Mouse (Mus musculus) thymus, postnatal 36 days (tissue): ENCODE results near the gene Cdkn2d.
"Not testable (repeated sequence)": the region's sequence is repeated elsewhere in the genome, so short reads cannot be mapped to it uniquely, and the experiment has no call there.

Experiments
- DNase-seq, 2 experiments: peaks; one replicate each; pipeline ENCODE4 v3.0.0; 2022; ENCODE audit warnings: mixed read lengths in 2 of 2

The Cdkn2d gene

GRCm38 (mm10) chr9:21291022-21291787, at the start of gene Cdkn2d:
TSS of gene Cdkn2d (minus strand) at chr9:21291407.
- peak; percentile 100 for DNase-seq

GRCm38 (mm10) chr9:21340411-21340810, 49.2 kb upstream of the Cdkn2d start:
- DNase-seq, result no peak

DNA sequence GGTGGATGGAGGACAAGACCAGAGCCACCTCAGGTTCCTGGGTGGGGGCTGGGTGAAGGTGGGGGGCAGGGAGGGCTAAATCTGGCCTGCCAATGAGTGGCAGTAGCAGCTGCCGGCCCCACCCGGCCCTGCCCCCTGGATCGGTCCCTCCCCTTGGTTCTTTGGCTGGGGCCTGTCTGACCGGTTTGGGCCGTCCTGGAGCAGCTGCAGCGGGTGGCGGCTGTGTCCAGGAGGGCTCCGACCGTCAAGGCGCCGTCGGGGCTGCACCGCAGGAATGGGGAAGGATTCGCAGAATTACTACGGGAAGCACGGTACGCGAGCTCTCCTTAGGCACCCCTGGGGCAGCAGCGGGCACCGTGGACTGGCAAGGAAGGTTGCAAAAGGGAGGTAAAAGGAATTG, 46.4 kb upstream of the Cdkn2d start:
- DNase-seq, result no peak

DNA sequence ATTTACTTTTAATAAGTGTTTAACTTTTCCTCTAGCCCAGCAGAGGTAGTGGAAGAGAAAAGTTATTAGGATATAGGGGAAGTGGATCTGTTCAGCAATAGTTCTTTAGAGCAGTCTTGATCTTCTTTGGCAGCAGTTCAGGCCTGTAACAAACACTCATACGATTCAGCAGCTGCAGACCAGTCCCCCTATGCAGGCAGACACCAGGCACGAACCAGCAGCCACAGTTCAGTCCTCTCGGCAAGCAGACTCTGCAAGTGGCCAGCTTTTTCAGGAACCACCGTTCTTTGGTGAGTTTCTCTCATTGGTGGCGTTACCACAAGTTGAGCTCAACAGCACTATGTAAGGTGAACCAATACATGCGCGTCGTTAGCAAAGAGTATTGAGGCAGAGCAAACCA, 45.3 kb upstream of the Cdkn2d start:
- DNase-seq, result no peak

GRCm38 (mm10) chr9:21335391-21335790, 44.2 kb upstream of the Cdkn2d start:
- peak in 1 of 2 experiments; percentile 7 for DNase-seq

GRCm38 (mm10) chr9:21334747-21335146, 43.5 kb upstream of the Cdkn2d start:
- DNase-seq, result no peak

GRCm38 (mm10) chr9:21333523-21333922, 42.3 kb upstream of the Cdkn2d start:
- no peak for DNase-seq

- DNase-seq, result peak; percentile 55 to 66
Measured at GRCm38 (mm10) chr9:21332161-21333061, 41.2 kb upstream of the Cdkn2d start.

DNA sequence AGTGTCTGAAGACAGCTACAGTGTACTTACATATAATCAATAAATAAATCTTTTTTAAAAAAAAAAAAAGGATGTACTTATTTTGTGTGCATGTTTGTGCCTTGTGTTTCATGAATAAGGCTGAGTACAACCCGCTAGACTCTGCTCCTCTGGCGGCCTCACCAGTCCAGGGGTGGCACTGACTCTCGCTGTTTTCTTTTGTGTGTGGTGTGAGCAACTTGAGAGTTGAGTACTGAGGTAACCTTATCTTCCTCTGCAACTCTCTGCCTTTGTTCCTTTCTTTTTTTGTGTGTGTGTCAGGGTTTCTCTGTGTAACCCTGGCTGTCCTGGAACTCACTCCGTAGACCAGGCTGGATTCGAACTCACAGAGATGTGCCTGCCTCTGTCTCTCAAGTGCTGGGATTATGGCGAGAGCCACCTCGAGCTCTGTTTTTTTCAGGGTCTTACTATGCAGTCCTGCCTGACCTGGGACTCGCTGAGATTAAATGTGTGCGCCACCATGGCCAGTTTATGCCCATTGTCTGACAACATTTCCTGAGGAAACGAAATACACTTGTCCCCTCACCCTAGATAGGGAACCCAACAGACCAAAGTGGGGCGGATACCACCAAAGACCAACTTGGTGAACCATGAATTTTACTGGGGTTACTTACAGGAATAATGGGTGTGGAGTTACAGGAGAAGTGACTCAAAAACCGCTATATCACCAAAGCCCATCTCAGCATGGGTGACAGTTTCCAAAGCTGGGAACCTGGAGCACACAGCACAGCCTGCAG, 40.3 kb upstream of the Cdkn2d start:
- peak in 1 of 2 experiments; percentile 27 for DNase-seq

DNA sequence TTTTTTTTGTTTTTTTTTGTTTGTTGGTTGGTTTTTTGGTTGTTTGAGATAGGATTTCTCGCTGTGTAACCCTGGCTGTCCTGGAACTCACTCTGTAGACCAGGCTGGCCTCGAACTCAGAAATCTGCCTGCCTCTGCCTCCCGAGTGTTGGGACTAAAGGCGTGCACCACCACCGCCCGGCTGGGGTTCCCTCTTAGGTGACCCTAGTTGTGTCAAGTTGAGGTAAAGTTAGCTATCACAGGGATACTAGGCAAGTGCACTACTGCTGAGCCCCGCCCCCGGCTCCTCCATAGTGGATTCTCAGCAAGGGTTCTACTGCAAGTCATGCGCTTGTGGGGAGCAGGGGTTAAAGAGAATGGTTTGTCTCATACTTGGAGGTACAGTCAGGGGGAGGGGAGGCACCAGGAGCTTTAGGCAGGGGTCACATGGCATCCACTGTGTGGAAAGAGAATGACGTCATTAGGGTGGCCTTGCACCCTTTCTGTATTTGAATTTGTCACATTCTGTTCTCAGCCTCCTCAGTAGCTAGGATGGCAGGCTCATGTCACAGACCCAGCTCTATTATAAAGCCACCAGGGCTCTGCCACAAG, 38.6 kb upstream of the Cdkn2d start:
- DNase-seq, result peak; percentile 29 to 51

DNA sequence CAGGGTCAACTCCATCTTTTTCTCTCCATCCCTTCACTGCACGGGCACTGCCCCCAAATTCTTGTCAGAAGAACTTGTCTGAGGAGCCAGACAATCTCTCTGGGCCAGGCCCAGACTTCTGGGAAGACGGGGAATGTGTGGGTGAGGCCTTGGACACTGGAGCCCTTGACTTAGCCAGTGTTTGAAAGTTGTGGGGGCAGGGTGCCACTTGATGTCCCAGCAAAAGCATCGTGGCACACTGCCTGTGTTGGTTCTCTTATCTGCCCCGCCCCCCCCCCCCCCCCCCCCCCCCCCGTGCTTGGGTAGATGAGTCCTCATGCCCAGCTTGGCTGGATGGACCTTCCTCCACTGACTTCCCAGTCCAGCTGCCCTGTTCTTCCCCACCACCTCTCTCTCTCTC, 37.8 kb upstream of the Cdkn2d start:
- DNase-seq, result peak in 1 of 2 experiments; percentile 38

- DNase-seq, result peak; percentile 59 to 75
Measured at GRCm38 (mm10) chr9:21328041-21328440, 36.8 kb upstream of the Cdkn2d start.

DNA sequence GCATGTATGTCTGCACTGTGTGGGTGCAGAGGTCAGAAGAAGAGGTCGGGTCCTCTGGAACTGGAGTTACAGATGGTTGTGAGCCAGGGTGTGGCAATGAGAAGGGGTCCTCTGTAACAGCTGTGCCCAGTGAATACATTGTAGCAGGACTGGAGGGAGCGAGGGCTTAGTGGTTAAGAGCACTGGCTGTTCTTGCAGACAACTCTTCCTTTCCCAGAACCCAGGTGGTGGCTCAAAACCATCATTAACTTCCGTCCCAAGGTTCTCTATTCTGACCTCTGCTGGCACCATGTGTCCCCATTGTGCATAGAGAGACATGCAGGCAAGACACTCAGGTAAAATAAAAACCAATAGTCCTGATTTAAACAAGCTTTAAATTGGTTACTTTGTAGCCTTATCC, 36.4 kb upstream of the Cdkn2d start:
- peak; percentile 49 to 52 for DNase-seq

DNA sequence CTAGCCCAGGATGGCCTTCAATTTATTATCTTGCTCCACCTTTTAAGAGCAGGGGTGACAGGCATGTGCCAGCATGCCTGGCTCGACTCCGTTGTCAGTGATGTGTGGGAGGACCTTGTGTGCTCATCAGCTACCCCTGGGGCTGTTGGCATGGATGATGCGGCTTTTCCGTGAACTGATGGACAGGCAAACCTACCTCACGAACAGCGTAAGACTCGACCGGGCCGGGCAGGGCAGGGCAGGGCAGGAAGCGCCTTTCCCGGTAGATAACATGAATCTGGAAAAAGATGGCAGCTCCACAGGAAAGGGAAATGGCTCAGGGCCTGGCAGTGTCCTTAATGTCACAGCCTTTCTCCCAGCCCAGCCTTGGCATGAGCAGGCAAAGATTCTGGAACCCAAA, 33.1 kb upstream of the Cdkn2d start:
- no peak for DNase-seq

DNA sequence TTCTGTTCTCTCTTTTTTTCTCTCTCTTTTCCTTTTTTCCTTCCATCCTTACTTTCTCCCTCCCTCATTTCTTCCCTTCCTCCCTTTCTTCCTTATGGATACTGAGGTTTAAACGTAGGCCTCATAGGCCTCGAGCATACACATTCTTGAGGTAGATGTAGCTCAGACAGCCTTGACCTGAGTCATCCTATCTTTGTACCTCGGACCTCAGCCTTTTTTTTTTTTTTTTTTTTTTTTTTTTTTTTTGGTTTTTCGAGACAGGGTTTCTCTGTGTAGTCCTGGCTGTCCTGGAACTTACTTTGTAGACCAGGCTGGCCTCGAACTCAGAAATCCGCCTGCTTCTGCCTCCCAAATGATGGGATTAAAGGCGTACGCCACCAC, 31.7 kb upstream of the Cdkn2d start:
- DNase-seq, result not testable (repeated sequence)

DNA sequence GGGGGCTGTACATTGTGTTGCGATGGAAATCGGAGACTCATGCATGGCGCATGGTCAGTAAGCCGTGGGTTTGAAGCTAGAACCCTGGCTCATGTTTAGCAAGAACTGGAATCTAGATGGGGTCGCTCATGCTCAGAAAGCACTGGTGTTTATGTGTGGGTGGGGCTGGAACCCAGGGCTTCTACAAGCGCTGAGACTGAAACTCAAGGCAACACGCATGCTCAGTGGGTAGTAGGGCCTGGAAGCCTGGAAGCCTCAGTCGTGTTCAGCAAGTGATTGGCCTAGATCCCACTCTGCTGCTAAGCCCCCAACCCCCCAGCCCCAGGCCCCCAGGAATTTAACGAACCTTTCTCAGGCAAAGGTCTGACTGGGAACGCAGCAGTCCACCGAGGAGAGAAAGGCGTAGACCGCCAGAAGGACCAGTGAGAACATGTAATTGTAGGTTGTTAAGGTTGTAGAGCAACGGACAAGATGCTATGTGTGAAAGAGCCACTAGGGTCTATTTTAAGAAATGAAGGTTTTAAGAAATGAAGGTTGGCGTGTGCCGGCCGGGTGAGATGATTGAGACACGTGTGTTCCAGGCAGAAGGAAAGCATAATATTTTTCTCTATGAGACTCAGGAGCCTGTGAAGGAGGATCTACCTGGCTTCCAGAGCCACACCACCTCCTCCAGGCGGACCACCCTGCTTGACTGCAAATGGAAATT, 31.2 kb upstream of the Cdkn2d start:
- peak; percentile 69 to 81 for DNase-seq

DNA sequence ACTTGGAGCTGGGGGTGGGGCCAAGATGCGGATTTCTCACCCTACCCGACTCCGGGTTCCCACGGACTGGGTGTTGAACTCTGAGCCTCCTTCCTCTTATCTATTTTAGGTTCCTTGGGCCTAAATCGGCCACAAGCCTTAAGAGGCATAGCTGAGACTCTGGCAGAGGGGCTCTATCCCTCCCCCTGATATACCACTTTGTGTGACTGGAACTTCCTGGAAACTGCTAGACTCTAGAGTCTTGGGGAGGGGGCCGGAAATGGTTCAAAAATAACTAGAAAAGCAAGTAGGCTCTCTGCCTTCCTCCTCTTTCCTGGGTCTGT, 30.3 kb upstream of the Cdkn2d start:
- peak; percentile 67 to 72 for DNase-seq

DNA sequence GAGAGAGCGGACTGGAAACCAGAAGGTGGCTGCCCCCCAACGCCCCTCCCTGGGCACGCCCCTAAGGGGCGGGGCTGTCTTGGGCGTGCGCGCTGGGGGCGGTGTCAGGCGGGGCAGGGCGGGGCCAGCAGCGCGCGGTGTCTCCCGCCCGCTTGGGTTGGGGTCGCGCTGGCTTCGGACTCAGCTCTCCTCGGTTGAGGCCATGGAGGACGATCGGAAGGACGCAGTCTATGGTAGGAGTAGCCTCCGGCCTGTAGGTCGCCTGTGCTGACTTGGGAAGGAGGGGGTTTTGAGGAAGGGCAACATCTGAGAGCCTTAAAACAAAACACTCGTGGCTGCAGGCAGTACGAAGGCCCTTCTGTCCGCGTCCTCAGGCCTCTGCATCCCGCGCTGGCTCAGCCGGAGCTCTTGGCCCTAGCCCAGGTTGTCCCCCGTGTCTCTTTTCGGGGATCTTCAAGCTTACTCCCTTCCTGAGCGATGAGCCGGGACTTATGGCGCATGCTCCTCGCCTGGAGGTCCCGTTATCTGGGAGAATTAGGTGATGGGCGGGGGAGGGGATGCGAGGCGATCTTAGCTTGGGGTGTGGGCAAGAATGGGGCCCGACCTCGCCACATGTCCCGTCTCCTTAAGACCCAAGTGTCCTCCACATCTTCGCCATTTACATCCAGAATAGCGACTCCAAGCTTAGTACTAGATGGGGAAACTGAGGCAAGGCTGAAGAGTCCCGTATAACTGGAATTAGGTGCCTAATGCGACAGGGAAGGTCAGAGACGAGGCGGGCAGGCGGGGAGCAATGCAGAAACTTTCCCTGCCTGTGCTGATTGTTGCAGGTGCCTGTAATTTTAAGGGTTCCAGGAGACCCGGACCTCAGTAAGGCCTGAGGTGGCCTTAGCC, 29.7 kb upstream of the Cdkn2d start, which contains the start of gene Slc44a2:
TSS of gene Slc44a2 (plus strand) at position 80 of the 894 bp plus-strand sequence.
- peak; percentile 91 to 93 for DNase-seq

DNA sequence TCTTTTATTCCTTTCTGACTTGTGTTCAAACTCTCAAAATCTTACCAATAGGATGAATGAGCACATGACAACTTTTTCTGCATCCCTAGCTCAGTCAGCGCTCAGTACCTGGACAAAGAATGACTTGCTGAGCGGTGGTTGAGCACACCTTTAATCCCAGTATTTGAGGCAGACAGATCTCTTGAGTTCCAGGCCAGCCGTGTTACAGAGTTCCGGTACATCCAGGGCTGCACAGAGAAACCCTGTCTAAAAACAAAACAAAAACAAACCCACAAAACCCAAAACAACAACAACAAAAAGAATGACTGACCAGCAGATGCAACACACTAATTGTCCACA, 29.0 kb upstream of the Cdkn2d start:
- no peak for DNase-seq

DNA sequence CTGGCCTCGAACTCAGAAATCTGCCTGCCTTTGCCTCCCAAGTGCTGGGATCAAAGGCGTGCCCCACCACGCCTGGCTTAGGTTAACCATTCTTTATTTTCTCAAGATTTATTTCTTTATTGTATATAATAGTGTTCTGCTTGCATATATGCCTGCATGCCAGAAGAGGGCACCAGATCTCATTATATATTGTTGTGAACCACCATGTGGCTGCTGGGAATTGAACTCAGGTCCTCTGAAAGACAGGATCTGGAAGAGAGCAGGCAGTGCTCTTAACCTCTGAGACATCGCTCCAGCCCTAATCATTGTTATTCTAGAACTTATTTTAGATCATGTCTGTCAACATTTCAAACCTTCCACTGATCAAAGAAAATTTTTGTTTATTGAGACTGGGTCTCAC, 28.3 kb upstream of the Cdkn2d start:
- DNase-seq, result no peak

GRCm38 (mm10) chr9:21318792-21319191, 27.6 kb upstream of the Cdkn2d start:
- DNase-seq, result no peak
